Mouse (Mus musculus): ENCODE data around the gene Knop1. TPM values are rescaled to one million over a fixed set of nuclear protein-coding genes. Genes with fewer than 3 reads are reported as not detected.

Gene Knop1
- polyA plus RNA-seq (2017; shearing (Covaris generic)) = 10 to 100 TPM; 26.8 to 29.2 TPM

DNA sequence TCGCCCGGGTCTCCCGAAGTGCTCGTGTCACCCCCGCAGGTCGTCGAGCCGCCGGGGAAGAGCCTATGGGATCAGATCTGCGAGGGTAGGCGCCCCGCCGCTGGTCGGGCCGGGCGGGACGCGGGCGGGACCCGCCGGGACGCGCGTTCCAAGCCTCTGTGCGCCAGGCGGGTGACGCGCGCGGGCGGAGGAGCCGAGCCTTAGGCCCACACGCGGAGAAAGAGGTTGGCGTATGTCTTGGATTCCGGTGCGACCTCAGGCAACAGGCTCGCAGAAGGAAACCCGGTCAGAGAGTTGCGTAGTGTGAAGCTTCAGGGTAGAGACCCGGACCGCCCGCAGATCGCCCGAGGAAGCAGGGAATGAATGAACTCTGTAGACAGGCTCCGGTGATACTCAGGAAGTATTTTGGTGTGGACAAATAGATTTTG is at the start of gene Knop1:
TSS of gene Knop1 (minus strand) at position 378 of the 428 bp plus-strand sequence.

DNA sequence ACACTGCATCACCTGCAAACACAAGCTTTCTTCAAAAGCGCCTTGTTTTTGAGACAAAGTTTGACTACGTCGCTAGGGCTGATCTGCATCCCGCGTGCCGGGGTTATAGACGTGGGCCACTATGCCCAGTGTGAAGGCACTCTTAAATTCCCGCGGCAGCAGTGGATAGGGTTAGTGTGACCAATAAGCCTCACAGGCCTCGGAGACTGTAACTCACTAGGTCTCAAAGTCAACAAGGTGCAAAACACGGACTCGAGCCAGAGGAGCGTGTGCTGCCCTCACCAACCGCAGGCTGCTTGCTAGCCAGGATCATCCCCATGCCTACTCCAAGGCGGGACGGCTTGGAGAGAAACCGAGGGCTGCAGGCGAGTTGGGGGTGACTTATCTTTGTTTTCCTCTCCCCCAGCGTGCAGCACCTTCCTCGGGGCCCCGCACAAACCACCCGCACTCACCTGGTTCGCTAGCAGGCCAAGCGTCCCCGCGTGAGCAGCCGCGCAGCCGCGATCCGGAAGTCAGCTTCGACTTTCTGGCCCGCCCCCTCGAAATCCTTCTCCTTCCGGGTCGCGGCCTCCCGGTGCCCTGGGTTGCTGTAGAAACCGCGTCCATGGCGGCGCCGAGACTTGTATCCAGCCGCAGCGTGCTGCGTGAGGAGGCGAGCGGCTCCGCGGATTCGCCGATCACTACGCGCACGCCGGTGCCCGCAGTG is 730 bp downstream of the Knop1 start, which contains the start of gene Iqck:
TSS of gene Iqck (plus strand) at position 582 of the 706 bp plus-strand sequence.

Other genes starting within 250 kb of the Knop1 start
- 10 to 100 TPM; 52.7 to 52.9 TPM for gene Gde1, start 150.5 kb downstream of the Knop1 start, polyA plus RNA-seq (2017; shearing (Covaris generic))
- 1 to 10 TPM; 4.3 to 7.3 TPM for gene Ccp110, start 143.7 kb downstream of the Knop1 start, polyA plus RNA-seq (2017; shearing (Covaris generic))
- 100 to 1,000 TPM in 1 of 2 experiments, 10 to 100 TPM in 1; 61.4 to 101 TPM for gene Vps35l, start 116.0 kb downstream of the Knop1 start, polyA plus RNA-seq (2017; shearing (Covaris generic))
- gene Iqck, start 502 bp downstream of the Knop1 start, polyA plus RNA-seq (2017; shearing (Covaris generic)) = under 1 TPM; 0.07 to 0.11 TPM
- gene Gprc5b, start 139.0 kb upstream of the Knop1 start, polyA plus RNA-seq (2017; shearing (Covaris generic)) = under 1 TPM; 0.79 to 0.80 TPM